Mouse (Mus musculus) lung, embryonic 16.5 days (tissue): ENCODE measurements around the gene Olfr605. TPM values are rescaled to one million over a fixed set of nuclear protein-coding genes. Genes with fewer than 3 reads are reported as not detected.
"Not testable (repeated sequence)": the region's sequence is repeated elsewhere in the genome, so short reads cannot be mapped to it uniquely, and the experiment has no call there.

Source experiments
- ATAC-seq: fragments of 200-750 bp; cut with Nextera tagmentation; 2 replicates; pipeline ENCODE4 v1.8.0; 2017; ENCODE audit warnings: low read depth, mild to moderate bottlenecking, moderate library complexity
- H3K27ac ChIP-seq: fragments of 300-500 bp; sonication (generic); 2 replicates; pipeline ENCODE4 v1.5.1; 2014; ENCODE audit warnings: mild to moderate bottlenecking, control low read depth, low read length
- H3K27me3 ChIP-seq: fragments of 300-500 bp; sonication (generic); 2 replicates; pipeline ENCODE4 v1.6.1; 2014; ENCODE audit warnings: low read depth, low read length, mixed read lengths; ENCODE audit not compliant: control insufficient read depth, insufficient read depth
- H3K36me3 ChIP-seq: fragments of 300-500 bp; sonication (generic); 2 replicates; pipeline ENCODE4 v1.6.1; 2014; ENCODE audit warnings: low read length; ENCODE audit not compliant: control insufficient read depth, insufficient read depth
- H3K4me1 ChIP-seq: fragments of 300-500 bp; sonication (generic); replicated peaks from 2 replicates; pipeline ENCODE4 v1.6.1; 2014; ENCODE audit warnings: low read length, mixed read lengths; ENCODE audit not compliant: control insufficient read depth, insufficient read depth
- H3K4me2 ChIP-seq: fragments of 300-500 bp; sonication (generic); 2 replicates; pipeline ENCODE4 v1.6.1; 2014; ENCODE audit warnings: low read depth, low read length, control low read depth
- H3K4me3 ChIP-seq: fragments of 300-500 bp; sonication (generic); 2 replicates; pipeline ENCODE4 v1.5.1; 2014; ENCODE audit warnings: mild to moderate bottlenecking, low read length, control low read depth
- H3K9ac ChIP-seq: fragments of 300-500 bp; sonication (generic); 2 replicates; pipeline ENCODE4 v1.6.1; 2014; ENCODE audit warnings: low read length, control low read depth
- H3K9me3 ChIP-seq: fragments of 300-500 bp; sonication (generic); 2 replicates; pipeline ENCODE4 v1.6.1; 2016; ENCODE audit warnings: low read length; ENCODE audit not compliant: control insufficient read depth
- WGBS: fragments of 180-500 bp; shearing (Covaris S2); extraction: QIAGEN DNeasy Blood & Tissue Kit; methylation state at CpG from one replicate; pipeline ENCODE4 v1.1.7; 2014; 5-methylcytosine and 5-hydroxymethylcytosine counted together
- polyA plus RNA-seq: library from polyadenylated mRNA; unstranded; fragments of >200 nt; fragmentation: Nextera tagmentation; extraction: Ambion mirVana; gene quantifications from 2 replicates; pipeline ENCODE4 v1.2.1, GENCODE M21; 2015

The Olfr605 gene
- not detected in 2 replicates for polyA plus RNA-seq

GRCm38 (mm10) chr7:103445339-103445738 lies at the start of gene Olfr605:
TSS of gene Olfr605 (minus strand) at chr7:103445439.
- Histone ChIP-seq H3K27ac (no peak within 1 kb of the TSS), H3K36me3 (no peaks in the 10 kb centered on the region), H3K9me3 (no peaks in the 10 kb centered on the region), H3K27me3 (no peaks in the 10 kb centered on the region), H3K9ac (no peak within 1 kb of the TSS), H3K4me3 (no peak within 1 kb of the TSS), H3K4me1 (no peaks in the 10 kb centered on the region), H3K4me2 (no peak within 1 kb of the TSS)
- no peak for ATAC-seq
- WGBS = 80% methylated on average over 1 of the region's 1 CpGs

DNA sequence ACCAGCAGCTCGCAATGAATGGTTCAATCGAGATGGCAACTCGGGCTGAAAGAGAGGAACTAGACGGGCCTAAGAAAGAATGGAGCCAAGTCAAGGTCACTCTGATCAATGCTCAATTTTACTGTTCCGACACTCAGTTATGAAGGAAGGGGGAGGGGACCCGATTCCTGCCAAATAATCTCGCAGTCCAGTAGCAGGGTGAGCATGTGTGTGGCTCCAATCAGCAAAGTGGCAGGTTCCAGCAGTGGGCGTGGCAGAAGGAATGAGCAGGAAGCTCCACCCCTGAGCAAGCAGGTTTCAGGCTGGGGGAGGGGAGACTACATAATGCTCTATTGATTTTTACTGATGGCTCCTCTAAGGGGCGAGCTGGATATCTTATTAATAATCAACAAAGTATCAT lies 31.9 kb upstream of the Olfr605 start:
- H3K4me2 ChIP-seq, ATAC-seq, H3K36me3 ChIP-seq, H3K9ac ChIP-seq, H3K27ac ChIP-seq, H3K27me3 ChIP-seq, H3K4me3 ChIP-seq, H3K9me3 ChIP-seq, H3K4me1 ChIP-seq: not testable (repeated sequence)
- WGBS = 84% methylated on average over 9 of the region's 9 CpGs

GRCm38 (mm10) chr7:103469577-103469976 lies 24.3 kb upstream of the Olfr605 start, which contains the start of gene Olfr608:
TSS of gene Olfr608 (plus strand) at chr7:103469877.
- H3K27ac ChIP-seq = no peak within 1 kb of the TSS
- H3K9ac ChIP-seq = no peak within 1 kb of the TSS
- H3K4me1 ChIP-seq = no peaks in the 10 kb centered on the region
- no peak within 1 kb of the TSS for H3K4me2 ChIP-seq
- H3K27me3 ChIP-seq = no peaks in the 10 kb centered on the region
- no peaks in the 10 kb centered on the region for H3K36me3 ChIP-seq
- H3K9me3 ChIP-seq = no peaks in the 10 kb centered on the region
- ATAC-seq = no peak
- no peak within 1 kb of the TSS for H3K4me3 ChIP-seq

- Histone ChIP-seq H3K4me3 (no peak overlapping the region), H3K36me3 (no peaks in the 10 kb centered on the region)
- no peak for ATAC-seq
Observed at GRCm38 (mm10) chr7:103460590-103460989, 15.4 kb upstream of the Olfr605 start.

DNA sequence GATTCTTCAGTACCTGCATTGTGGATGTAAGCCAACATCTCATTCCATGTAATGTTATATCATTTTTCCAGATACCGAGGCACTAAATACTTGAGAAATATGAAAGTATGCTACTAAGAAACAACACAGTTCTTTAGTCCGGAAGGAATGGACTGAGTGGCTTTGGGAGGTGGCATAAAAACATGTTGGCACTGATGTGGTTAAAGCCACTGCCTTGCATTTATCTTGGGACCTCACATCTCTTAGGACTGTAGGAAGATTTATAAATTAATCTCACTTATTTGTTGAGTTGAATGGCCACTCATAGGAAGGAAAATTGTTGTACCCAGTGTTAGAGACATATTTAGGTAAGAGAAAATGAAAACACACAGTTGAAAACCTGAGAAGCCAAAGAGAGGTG lies 3.5 kb upstream of the Olfr605 start, which contains the start of gene Olfr606:
Olfr606 (plus strand) TSS at position 301 of the 400 bp plus-strand sequence.
- no peaks in the 10 kb centered on the region for H3K36me3 ChIP-seq
- no peak within 1 kb of the TSS for H3K4me2 ChIP-seq
- H3K27me3 ChIP-seq = no peaks in the 10 kb centered on the region
- H3K4me1 ChIP-seq = no peaks in the 10 kb centered on the region
- no peak within 1 kb of the TSS for H3K4me3 ChIP-seq
- H3K9ac ChIP-seq = no peak within 1 kb of the TSS
- H3K27ac ChIP-seq = no peak within 1 kb of the TSS
- 85% methylated on average over 2 of the region's 2 CpGs for WGBS
- H3K9me3 ChIP-seq = no peaks in the 10 kb centered on the region
- ATAC-seq = no peak

More at GRCm38 (mm10) chr7:103460590-103460989, 15.4 kb upstream of the Olfr605 start:
- no peak overlapping the region for H3K9ac ChIP-seq
- no peaks in the 10 kb centered on the region for H3K9me3 ChIP-seq
- 72% methylated on average over 5 of the region's 5 CpGs for WGBS
- H3K4me2 ChIP-seq = no peak overlapping the region
- no peak overlapping the region for H3K27ac ChIP-seq
- no peaks in the 10 kb centered on the region for H3K4me1 ChIP-seq
- H3K27me3 ChIP-seq = no peaks in the 10 kb centered on the region

DNA sequence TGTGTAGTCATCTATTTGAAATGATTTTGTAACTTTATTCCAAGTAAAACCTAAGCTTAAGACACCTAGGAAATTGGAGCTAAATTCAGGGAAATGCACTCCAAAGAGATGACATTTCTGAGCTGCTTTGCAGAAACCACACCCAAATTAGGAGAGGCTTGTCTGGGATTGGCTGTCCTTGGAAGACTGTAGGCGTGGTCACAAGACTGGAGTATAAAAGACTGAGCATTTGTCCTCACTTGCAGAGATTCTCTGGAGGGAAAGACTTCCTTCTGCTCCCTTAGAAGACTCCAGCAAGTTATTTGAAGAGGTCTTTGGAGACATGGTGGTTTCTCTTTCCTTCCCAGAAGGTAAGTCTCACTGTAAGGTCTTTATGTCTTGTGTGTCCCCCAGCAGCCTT lies 30.5 kb downstream of the Olfr605 start, which contains the start of gene Usp17lc:
Usp17lc (plus strand) TSS at position 301 of the 400 bp plus-strand sequence.
- not testable (repeated sequence) for H3K27ac ChIP-seq, H3K4me2 ChIP-seq, H3K27me3 ChIP-seq, H3K4me3 ChIP-seq, H3K9me3 ChIP-seq, H3K4me1 ChIP-seq, H3K9ac ChIP-seq, H3K36me3 ChIP-seq, ATAC-seq
- WGBS = 45% methylated on average over 1 of the region's 1 CpGs

DNA sequence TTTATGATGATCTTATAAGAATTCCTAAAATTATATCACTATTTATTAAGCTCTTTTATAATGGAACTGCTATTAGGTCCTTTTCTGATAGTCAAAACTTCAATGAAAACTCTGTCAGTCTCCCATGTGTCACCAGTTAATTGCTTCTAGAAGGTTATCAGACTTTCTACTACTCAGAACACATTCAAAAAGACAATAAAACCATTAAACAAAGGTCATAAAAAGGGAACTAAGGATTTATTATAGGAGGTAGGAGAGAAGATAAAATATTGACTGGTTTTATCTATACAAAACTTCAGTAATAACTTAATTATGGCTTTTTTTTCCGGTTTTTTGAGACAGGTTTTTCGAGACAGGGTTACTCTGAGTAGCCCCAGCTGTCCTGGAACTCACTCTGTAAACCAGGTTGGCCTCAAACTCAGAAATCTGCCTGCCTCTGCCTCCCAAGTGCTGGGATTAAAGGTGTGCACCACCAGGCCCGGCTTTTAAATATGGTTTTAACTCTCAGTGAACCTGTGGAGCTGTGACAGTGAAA lies 38.7 kb downstream of the Olfr605 start:
- H3K4me3 ChIP-seq, H3K27ac ChIP-seq, H3K9ac ChIP-seq, H3K36me3 ChIP-seq, H3K27me3 ChIP-seq, H3K9me3 ChIP-seq, H3K4me1 ChIP-seq, ATAC-seq, H3K4me2 ChIP-seq: not testable (repeated sequence)
- WGBS = 66% methylated on average over 3 of the region's 3 CpGs

DNA sequence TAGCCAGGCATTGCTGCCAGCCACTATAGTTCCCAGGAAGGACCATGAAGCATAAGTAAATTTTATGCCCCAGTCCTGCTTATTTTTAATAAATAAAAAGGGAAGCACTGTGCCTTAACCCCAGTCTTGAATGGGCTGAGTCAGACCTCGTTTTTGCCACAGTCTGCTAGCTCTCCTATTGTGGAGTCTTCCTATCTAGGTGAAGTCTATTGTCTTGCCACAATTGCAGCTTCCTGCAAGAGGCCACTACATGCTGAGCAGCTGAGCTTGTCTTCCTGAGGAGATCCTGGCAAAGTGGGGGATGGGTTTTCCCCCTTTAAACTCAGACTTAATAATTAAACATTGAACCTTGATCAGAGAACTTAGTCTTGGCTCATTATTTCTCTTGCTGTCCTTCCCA lies 46.3 kb downstream of the Olfr605 start:
- no peaks in the 10 kb centered on the region for H3K9me3 ChIP-seq
- 6% methylated on average over 1 of the region's 1 CpGs for WGBS

GRCm38 (mm10) chr7:103397758-103398157 lies 47.5 kb downstream of the Olfr605 start:
- no peak for ATAC-seq
- no peak overlapping the region for H3K4me3 ChIP-seq
- no peaks in the 10 kb centered on the region for H3K36me3 ChIP-seq
- H3K9ac ChIP-seq = no peak overlapping the region
- no peaks in the 10 kb centered on the region for H3K9me3 ChIP-seq
- H3K4me2 ChIP-seq = no peak overlapping the region
- no peak overlapping the region for H3K27ac ChIP-seq
- H3K27me3 ChIP-seq = no peaks in the 10 kb centered on the region
- no peaks in the 10 kb centered on the region for H3K4me1 ChIP-seq

More for the DNA sequence above, 46.3 kb downstream of the Olfr605 start:
- Histone ChIP-seq H3K27ac (no peak overlapping the region), H3K4me3 (no peak overlapping the region), H3K4me1 (no peaks in the 10 kb centered on the region), H3K4me2 (no peak overlapping the region), H3K9ac (no peak overlapping the region), H3K27me3 (no peaks in the 10 kb centered on the region), H3K36me3 (no peaks in the 10 kb centered on the region)
- no peak for ATAC-seq
